Mouse (Mus musculus) thymus, adult 2 months (tissue): ENCODE data around the gene Rap2a. TPM values are rescaled to one million over a fixed set of nuclear protein-coding genes. Genes with fewer than 3 reads are reported as not detected.

Experiments
- DNase-seq: peaks from one replicate; pipeline ENCODE4 v3.0.0; 2021
- H3K27ac ChIP-seq: fragments of 200-500 bp; 2 replicates; pipeline ENCODE4 v1.5.1; 2012; ENCODE audit warnings: low read length, control low read depth; ENCODE audit not compliant: control insufficient read depth, insufficient read depth
- H3K27me3 ChIP-seq: fragments of 200-500 bp; 2 replicates; pipeline ENCODE4 v1.6.1; 2012; ENCODE audit warnings: mild to moderate bottlenecking, low read length, moderate library complexity, mixed read lengths; ENCODE audit not compliant: control insufficient read depth, insufficient read depth
- H3K36me3 ChIP-seq: fragments of 200-500 bp; 2 replicates; pipeline ENCODE4 v1.6.1; 2012; ENCODE audit warnings: mild to moderate bottlenecking, low read length, moderate library complexity; ENCODE audit not compliant: control insufficient read depth, insufficient read depth
- H3K4me1 ChIP-seq: fragments of 200-500 bp; replicated peaks from 2 replicates; pipeline ENCODE4 v1.6.1; 2012; ENCODE audit warnings: low read length; ENCODE audit not compliant: control insufficient read depth, insufficient read depth
- H3K4me3 ChIP-seq: fragments of 200-500 bp; 2 replicates; pipeline ENCODE4 v1.5.1; 2012; ENCODE audit warnings: mild to moderate bottlenecking, low read length, control low read depth, moderate library complexity; ENCODE audit not compliant: control insufficient read depth, insufficient read depth
- CTCF ChIP-seq: fragments of 200-500 bp; IDR thresholded peaks from 2 replicates; pipeline ENCODE4 v1.5.1; 2012; ENCODE audit warnings: mild to moderate bottlenecking, control low read depth, low read length, moderate library complexity, borderline replicate concordance; ENCODE audit not compliant: control insufficient read depth, poor library complexity, insufficient read depth; ENCODE audit errors: extremely low read depth
- POLR2A ChIP-seq: fragments of 200-500 bp; IDR thresholded peaks from 2 replicates; pipeline ENCODE4 v1.6.1; 2012; ENCODE audit warnings: mild to moderate bottlenecking, low read length, control low read depth, moderate library complexity; ENCODE audit not compliant: control insufficient read depth, poor library complexity, insufficient read depth; ENCODE audit errors: extremely low read depth
- WGBS: fragments of 180-500 bp; shearing (Covaris S2); methylation state at CpG from one replicate; pipeline ENCODE4 v1.1.7; 2018; 5-methylcytosine and 5-hydroxymethylcytosine counted together
- polyA plus RNA-seq: library from polyadenylated mRNA; depleted of rRNA; stranded (reverse); fragments of >200 nt; gene quantifications from 2 replicates; pipeline ENCODE4 v1.2.3, GENCODE M21; 2012

Rap2a gene
- polyA plus RNA-seq, 1 experiment = 9.8 TPM

GRCm38 (mm10) chr14:120533301-120533700 lies 55.1 kb downstream of the Rap2a start:
- no peak overlapping the region for H3K27ac ChIP-seq
- no peak for DNase-seq
- H3K4me3 ChIP-seq = no peak overlapping the region
- no peak for TF ChIP-seq CTCF
- no peak for TF ChIP-seq POLR2A
- WGBS = 98% methylated on average over 3 of the region's 3 CpGs
- H3K36me3 ChIP-seq = no peaks in the 10 kb centered on the region
- no peaks in the 10 kb centered on the region for H3K27me3 ChIP-seq
- no peaks in the 10 kb centered on the region for H3K4me1 ChIP-seq

GRCm38 (mm10) chr14:120534841-120535271 lies 56.6 kb downstream of the Rap2a start:
- no peak for DNase-seq

DNA sequence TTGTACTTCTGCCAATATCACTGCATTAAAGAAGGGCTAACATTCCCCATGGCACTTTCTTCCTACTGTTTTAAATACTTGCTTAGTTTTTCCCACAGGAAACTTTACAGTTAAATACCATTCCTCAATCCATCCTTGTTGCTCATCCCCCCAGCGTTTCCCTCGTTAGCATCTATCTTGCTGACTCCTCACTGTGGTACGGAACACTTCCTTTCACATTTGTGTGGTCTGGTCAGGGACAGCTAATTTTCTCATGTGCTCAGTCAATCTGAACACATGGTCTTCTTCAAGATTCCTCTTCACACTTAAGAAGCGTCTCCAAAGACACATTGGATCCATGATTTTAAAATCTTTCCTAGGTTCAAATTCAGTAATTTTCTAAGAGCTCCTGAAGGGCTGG lies 57.2 kb downstream of the Rap2a start:
- no peak for DNase-seq
- Histone ChIP-seq H3K27ac (no peak overlapping the region), H3K4me1 (no peaks in the 10 kb centered on the region), H3K36me3 (no peaks in the 10 kb centered on the region), H3K4me3 (no peak overlapping the region), H3K27me3 (no peaks in the 10 kb centered on the region)
- TF ChIP-seq POLR2A (no peak), CTCF (no peak)
- WGBS = 74% methylated on average over 4 of the region's 4 CpGs

More at GRCm38 (mm10) chr14:120534841-120535271, 56.6 kb downstream of the Rap2a start:
- Histone ChIP-seq H3K27ac (no peak overlapping the region), H3K4me3 (no peak overlapping the region), H3K27me3 (no peaks in the 10 kb centered on the region), H3K4me1 (no peaks in the 10 kb centered on the region), H3K36me3 (no peaks in the 10 kb centered on the region)
- no peak for TF ChIP-seq CTCF
- TF ChIP-seq POLR2A = no peak
- WGBS = 87% methylated on average over 3 of the region's 3 CpGs

- Histone ChIP-seq H3K36me3 (no peaks in the 10 kb centered on the region), H3K4me1 (no peaks in the 10 kb centered on the region), H3K4me3 (no peak overlapping the region), H3K27ac (no peak overlapping the region), H3K27me3 (no peaks in the 10 kb centered on the region)
- no peak for DNase-seq
- no peak for TF ChIP-seq CTCF
- no peak for TF ChIP-seq POLR2A
- WGBS = 93% methylated on average over 3 of the region's 3 CpGs
These were observed 57.7 kb downstream of the Rap2a start for GRCm38 (mm10) chr14:120535924-120536323.

DNA sequence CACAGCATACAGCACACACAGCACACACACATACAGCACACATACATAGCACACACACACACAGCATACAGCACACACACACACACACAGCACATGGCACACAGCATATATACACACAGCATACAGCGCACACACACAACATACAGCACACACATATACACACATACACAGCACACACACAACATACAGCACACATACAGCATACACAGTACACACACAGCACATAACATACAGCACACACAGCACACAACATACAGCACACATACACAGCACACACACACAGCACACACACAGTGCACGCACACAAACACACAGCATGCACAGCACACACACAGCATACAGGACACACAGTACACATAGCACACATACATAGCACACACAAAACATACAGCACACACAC lies 60.9 kb downstream of the Rap2a start:
- Histone ChIP-seq H3K4me1 (no peaks in the 10 kb centered on the region), H3K27ac (no peak overlapping the region), H3K27me3 (no peaks in the 10 kb centered on the region), H3K4me3 (no peak overlapping the region), H3K36me3 (no peaks in the 10 kb centered on the region)
- TF ChIP-seq CTCF = no peak
- TF ChIP-seq POLR2A = no peak
- 71% methylated on average over 2 of the region's 2 CpGs for WGBS
- DNase-seq = no peak

GRCm38 (mm10) chr14:120539626-120540025 lies 61.4 kb downstream of the Rap2a start:
- Histone ChIP-seq H3K4me3 (no peak overlapping the region), H3K27me3 (no peaks in the 10 kb centered on the region), H3K36me3 (no peaks in the 10 kb centered on the region), H3K4me1 (peaks cover 2% of the 10 kb centered on the region; the same call in 1 of the 2 replicates), H3K27ac (no peak overlapping the region)
- 95% methylated on average over 3 of the region's 3 CpGs for WGBS
- DNase-seq = no peak
- no peak for TF ChIP-seq POLR2A
- no peak for TF ChIP-seq CTCF

GRCm38 (mm10) chr14:120542445-120542844 lies 64.2 kb downstream of the Rap2a start:
- no peak for TF ChIP-seq POLR2A
- TF ChIP-seq CTCF = no peak
- WGBS = 76% methylated on average over 8 of the region's 8 CpGs
- Histone ChIP-seq H3K27me3 (no peaks in the 10 kb centered on the region), H3K36me3 (no peaks in the 10 kb centered on the region), H3K4me1 (peaks cover 3% of the 10 kb centered on the region; the same call in 1 of the 2 replicates), H3K27ac (no peak overlapping the region), H3K4me3 (no peak overlapping the region)
- DNase-seq = no peak
